Mouse (Mus musculus): Measurements from ENCODE around the gene Naa40. TPM values are rescaled to one million over a fixed set of nuclear protein-coding genes. Genes with fewer than 3 reads are reported as not detected.

Gene Naa40
- 10 to 100 TPM; 45.3 to 48.1 TPM for polyA plus RNA-seq (2017; shearing (Covaris generic))

DNA sequence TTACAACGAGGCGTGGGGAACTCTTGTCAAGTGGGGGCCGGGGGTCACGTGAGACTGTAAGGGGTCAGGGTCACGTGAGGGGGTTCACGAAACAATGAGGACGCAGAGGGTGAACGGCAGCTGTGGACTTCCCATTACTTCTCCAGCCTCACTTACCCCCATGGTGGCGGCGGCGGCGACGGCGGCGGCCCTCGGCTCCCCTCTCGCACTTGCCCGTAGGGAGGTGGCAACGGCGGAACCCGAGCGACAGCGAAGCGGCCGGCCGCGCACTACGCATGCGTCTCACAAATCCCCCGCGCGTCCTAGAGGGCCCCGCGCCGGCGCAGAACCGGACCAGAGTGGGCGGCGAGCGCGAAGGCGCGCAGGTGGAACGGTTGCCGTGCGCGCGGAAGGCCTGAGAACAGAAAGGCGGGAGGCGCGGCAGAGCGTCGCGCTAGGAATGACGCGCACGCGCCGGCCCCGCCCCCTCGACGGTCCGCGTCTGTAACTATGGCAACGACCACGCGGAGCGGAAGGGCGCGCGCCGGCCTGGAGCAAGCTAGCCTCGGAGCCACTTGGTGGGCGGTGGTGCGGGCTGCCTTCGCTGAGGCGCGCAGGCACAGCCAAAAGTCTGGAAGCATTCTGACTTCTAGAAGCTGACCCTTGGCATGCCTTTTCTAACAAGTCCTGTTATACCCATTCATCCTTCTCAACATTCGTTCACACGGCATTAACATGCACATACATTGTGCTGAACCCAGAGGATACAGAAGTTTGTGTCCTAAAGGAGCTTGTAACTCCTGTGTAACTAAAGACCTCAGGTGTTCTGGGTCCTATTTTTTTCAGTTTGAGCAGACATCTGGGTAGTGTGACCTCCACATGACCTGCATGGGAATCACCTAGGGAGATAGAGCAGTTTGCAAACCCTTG, at the start of gene Naa40:
Gene Naa40 (minus strand): TSS at position 402 of the 909 bp plus-strand sequence.

DNA sequence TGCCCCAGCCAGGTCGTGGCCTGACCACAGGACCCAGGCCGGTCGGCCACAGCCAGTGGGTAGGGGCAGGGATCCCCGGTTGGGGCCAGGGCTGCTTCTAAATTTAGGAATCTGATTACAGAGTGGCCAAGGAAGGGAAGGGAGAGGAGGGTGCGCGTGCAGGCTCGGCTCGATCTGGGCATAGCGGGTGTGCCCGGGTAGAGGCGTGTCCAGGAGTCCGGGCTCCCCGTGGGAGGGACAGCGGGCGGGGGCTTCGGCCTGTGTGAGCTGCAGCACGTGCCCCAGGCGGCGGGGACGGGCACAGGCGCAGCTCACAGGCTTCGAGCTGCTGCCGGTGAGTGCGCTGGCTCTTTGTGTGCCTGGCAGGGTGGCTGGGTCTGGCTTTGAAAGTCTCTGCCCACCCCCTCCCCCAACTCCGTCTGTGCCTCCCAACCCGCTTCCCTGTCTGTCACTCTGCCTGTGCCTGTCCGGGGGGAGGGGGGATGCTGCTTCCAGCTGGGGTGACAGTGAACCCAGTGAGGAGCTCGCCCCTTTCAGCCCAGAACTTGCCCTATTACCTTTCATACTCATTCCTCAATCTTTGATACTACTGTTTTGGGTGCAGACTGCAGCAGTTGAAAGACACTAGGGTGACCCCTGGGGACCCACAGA, 26.2 kb upstream of the Naa40 start, which contains the start of gene Rcor2:
Gene Rcor2 (plus strand): TSS at position 235 of the 651 bp plus-strand sequence.

DNA sequence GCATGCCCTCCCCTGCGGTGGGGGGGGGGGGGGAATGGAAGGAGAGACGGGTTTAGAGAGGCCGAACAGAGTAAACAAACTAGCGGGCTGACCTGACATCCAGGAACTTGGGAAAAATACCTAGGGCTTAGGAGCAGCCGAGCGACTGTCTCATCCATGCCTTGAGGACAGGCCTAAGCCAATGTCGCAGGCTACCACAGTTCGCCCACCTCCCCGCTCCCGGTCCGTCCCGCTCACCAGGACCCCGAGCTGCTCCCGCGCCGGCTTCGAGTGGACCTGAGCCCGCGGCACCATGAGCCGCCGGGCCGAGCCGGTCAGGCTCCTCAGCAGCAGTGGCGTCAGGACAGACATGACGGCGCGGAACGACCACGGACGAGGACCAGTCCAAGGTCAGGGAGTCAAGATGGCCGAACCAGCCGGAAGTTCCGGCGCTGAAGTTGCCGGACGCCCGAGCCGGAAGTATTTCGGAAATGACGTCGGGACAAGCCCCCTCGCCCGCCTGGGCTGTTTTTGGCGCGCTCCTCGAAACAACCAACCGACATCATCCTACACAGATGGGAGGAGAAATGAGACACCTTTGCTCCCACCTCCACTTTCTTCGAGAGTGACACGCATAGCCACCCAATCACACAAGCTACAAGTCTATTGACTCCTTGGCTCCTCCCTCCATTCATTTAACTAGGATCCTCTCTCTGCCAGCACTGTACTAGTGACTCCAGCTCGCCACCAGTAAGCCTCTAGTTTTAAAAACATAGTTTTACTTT, 23.6 kb downstream of the Naa40 start, which contains the start of gene Cox8a:
Gene Cox8a (minus strand): TSS at position 455 of the 764 bp plus-strand sequence.

DNA sequence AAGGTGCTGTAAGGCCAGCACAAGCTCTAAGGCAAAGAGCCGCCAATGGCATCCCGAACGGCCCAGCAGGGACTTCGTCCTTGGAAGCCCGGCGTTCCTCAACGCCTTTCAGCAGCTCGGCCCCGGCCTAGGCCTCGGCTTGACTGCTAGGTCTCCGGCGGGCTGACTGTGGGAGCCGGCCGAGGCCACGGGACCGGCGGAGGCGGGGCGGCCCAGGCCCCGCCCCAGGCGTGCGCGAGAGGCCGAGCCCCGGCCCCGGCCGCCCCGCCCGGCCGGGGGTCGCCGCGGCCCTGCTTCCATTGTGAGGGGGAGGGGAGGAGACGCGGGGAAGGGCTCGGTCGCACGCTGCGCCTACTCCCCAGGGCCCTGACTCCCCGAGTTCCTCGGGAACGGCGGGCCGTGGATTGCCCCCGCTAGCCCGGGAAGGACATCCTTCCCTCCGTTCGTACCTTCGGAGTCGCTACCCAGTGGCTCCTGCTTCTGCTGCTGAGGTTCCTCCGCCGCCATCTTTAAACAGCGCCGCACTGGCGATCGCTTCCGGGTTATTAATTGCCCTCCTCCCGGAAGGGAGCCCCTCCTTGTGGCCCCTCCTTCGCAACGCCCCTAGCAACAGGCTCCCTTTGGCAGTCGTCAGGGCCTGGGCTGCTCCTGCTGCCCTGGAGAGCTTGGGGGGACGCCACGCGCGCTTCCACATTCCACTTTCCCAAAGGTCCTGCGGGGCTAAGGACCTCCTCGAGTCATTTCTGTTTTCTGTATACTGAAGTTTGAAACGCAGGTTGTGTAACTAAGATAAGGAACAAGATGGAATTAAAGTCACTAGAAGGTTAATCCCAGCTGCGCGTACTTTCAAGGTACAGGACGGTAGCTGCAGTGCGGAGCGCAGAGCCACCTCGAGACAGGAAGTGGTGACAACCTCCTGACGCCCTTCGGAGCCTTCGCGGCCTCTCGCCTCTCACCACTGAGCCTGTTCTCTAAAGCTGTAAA, 34.9 kb downstream of the Naa40 start, which contains the start of gene Otub1:
Gene Otub1 (minus strand): TSS at position 564 of the 984 bp plus-strand sequence.

Other genes with a start within 250 kb of the Naa40 start
- 10 to 100 TPM; 52.2 to 52.7 TPM for gene Dnajc4, start 248.6 kb downstream of the Naa40 start, polyA plus RNA-seq (2017; shearing (Covaris generic))
- 10 to 100 TPM; 24.4 to 38.2 TPM for gene Nudt22, start 245.1 kb downstream of the Naa40 start, polyA plus RNA-seq (2017; shearing (Covaris generic))
- gene Trpt1, start 245.1 kb downstream of the Naa40 start, polyA plus RNA-seq (2017; shearing (Covaris generic)): 1 to 10 TPM; 5.4 to 7.0 TPM
- gene Fermt3, start 221.7 kb downstream of the Naa40 start, polyA plus RNA-seq (2017; shearing (Covaris generic)): 100 to 1,000 TPM; 341 to 346 TPM
- 100 to 1,000 TPM; 173 to 257 TPM for gene Stip1, start 201.2 kb downstream of the Naa40 start, polyA plus RNA-seq (2017; shearing (Covaris generic))
- 10 to 100 TPM; 15.3 to 31.2 TPM for gene Macrod1, start 184.4 kb downstream of the Naa40 start, polyA plus RNA-seq (2017; shearing (Covaris generic))
- gene Flrt1, start 135.5 kb downstream of the Naa40 start, polyA plus RNA-seq (2017; shearing (Covaris generic)): under 1 TPM; 0.13 to 0.88 TPM
- 10 to 100 TPM; 53.9 to 54.8 TPM for gene Otub1, start 34.9 kb downstream of the Naa40 start, polyA plus RNA-seq (2017; shearing (Covaris generic))
- gene Cox8a, start 23.6 kb downstream of the Naa40 start, polyA plus RNA-seq (2017; shearing (Covaris generic)): 100 to 1,000 TPM; 406 to 412 TPM
- gene Rcor2, start 26.1 kb upstream of the Naa40 start, polyA plus RNA-seq (2017; shearing (Covaris generic)): 1 to 10 TPM; 1.7 to 2.4 TPM
- gene Mark2, start 100.7 kb upstream of the Naa40 start, polyA plus RNA-seq (2017; shearing (Covaris generic)): 100 to 1,000 TPM; 175 to 203 TPM
- 10 to 100 TPM; 24.7 to 29.7 TPM for gene Spindoc, start 141.8 kb upstream of the Naa40 start, polyA plus RNA-seq (2017; shearing (Covaris generic))
- gene 2700081O15Rik, start 176.4 kb upstream of the Naa40 start, polyA plus RNA-seq (2017; shearing (Covaris generic)): 1 to 10 TPM in 1 of 2 experiments, under 1 TPM in 1; 0.20 to 2.9 TPM
- gene Rtn3, start 242.1 kb upstream of the Naa40 start, polyA plus RNA-seq (2017; shearing (Covaris generic)): 100 to 1,000 TPM in 1 of 2 experiments, 10 to 100 TPM in 1; 99.7 to 106 TPM

All from inflammation-experienced regulatory T-cells (primary cell).